Mouse (Mus musculus) bone marrow macrophage, adult 2 months (primary cell): Measurements from ENCODE around the gene Rnf26.

Experiments
- CTCF ChIP-seq: IDR thresholded peaks from 2 replicates; pipeline ENCODE4 v1.5.1; 2012; ENCODE audit warnings: low read depth, mild to moderate bottlenecking, low read length, moderate library complexity
- POLR2A ChIP-seq: IDR thresholded peaks from 2 replicates; pipeline ENCODE4 v1.6.1; 2012; ENCODE audit warnings: mild to moderate bottlenecking, low read depth, low read length, borderline replicate concordance

DNA sequence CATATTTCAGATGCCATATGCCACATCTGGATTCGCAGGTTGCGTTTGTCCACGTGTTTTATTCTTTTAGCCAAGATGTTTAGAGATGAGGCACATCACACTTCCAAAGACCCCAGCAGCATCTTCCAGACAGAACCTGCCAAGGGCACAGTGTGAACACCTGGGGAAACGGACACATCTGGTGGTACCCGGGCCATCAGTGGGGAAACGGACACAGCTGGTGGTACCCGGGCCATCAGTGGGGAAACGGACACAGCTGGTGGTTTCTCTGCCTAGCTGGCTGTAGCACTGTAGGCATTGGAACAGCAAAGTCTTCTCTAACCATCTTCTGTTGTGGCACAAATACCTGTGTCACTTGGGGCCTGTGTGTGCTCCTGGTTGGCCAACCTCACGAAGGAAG is 17.5 kb downstream of the Rnf26 start:
- TF ChIP-seq CTCF = no peak
- TF ChIP-seq POLR2A = no peak
